Mouse (Mus musculus): ENCODE results near the gene Cyba. TPM values are rescaled to one million over a fixed set of nuclear protein-coding genes. Genes with fewer than 3 reads are reported as not detected.
A peak's percentile ranks its signal among the peaks of the same experiment; 100 is the strongest.

Cyba gene
- total and polyA plus RNA-seq, 3 experiments: 57.2 to 368 (median 103) TPM

DNA sequence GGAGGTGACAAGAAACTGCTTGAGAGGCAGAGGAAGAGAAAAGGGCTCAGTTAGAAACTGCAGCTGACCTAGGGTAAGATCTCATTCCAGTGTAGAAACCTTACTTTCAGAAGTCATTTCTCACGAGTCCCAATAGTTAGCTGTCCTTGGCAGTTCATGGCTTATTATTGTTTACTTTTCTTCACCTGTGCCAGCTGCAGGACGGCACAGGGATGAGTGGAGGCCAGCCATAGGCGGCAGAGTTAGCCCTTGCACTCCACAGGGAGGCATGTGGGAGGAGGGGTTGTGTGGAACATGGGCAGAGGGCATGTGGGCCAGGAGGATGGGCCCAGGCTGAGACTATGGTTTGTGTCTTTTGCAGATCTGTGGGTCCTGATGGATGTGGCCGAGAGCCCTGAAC is 49.7 kb downstream of the Cyba start:
- H3K4me1 ChIP-seq (ENCODE audit: insufficient read depth, low read depth, low read length): peaks cover 60% of the 10 kb centered on the region
- H3K27me3 ChIP-seq (ENCODE audit: insufficient read depth, low read length): no peaks in the 10 kb centered on the region
- H3K9me3 ChIP-seq (replicated peaks): no peaks in the 10 kb centered on the region
- TF ChIP-seq GATA1 (IDR thresholded peaks at IDR 0.05; ENCODE audit: borderline replicate concordance, low read length) (no peak), TAL1 (conservative IDR thresholded peaks at IDR 0.05; ENCODE audit: low read depth, low read length) (no peak), CTCF (IDR thresholded peaks at IDR 0.05; ENCODE audit: low read depth, low read length) (no peak), GATA2 (IDR thresholded peaks at IDR 0.05; ENCODE audit: borderline replicate concordance, low read depth, low read length) (no peak), POLR2AphosphoS5 (IDR thresholded peaks at IDR 0.05; ENCODE audit: insufficient replicate concordance, low read depth, low read length) (no peak)
- DNase-seq (ENCODE audit: low spot score) (no peak), ATAC-seq (ENCODE audit: extremely low read depth, insufficient number of reproducible peaks, low FRiP score, poor library complexity, severe bottlenecking) (no peak)
- H3K4me3 ChIP-seq (ENCODE audit: low read depth, low read length): no peak overlapping the region
- H3K36me3 ChIP-seq (replicated peaks): peaks cover 99% of the 10 kb centered on the region

DNA sequence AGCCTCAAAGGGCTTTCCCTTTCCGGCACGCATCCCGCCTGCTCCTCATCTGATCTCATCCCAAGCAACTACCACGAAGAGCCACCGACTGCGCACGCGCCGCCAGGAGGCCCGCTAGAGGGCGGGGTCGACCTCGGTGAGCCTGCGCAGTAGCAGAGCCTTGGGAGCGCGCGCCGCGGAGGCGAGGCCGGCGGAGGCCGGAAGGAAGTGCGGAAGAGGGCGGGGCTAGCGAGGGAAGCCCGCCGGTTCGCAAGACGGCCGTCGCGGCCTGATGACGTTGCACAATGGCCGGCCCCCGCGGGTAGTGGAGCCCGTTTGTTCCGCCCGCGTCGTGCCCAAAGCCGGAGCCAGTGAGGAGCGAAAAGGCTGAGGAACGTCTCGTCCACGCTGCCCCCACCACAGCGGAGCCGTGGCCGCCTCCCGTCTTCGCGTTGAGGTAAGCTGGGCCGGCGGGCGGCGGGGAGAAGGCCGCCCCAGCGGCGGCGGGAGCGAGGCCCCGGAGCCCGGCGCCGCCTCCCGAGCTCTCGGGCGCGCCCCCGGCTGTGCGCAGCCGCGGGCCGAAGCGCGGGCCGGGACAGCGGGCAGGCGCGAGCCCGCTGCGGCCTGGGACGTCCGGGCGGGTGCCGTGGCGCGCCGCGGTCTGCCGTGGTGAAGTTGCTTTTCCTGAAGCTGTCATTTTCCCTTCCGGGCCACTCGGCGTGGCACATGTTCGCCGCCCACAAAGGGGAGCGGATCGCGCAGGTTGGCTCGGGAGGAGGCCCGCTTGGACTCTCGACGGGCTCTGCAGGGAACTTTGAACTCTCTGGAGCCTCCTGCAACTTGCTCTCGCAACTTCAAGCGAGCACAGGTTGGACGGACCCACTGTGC is 56.1 kb downstream of the Cyba start, which contains the start of gene Zc3h18:
TSS of gene Zc3h18 (plus strand) at position 245 of the 867 bp plus-strand sequence.
- peaks cover 46% of the 10 kb centered on the region for H3K4me1 ChIP-seq (ENCODE audit: insufficient read depth, low read depth, low read length)
- H3K4me3 ChIP-seq (ENCODE audit: low read depth, low read length): peak within 1 kb of the TSS; percentile 92
- no peaks in the 10 kb centered on the region for H3K27me3 ChIP-seq (ENCODE audit: insufficient read depth, low read length)
- no peaks in the 10 kb centered on the region for H3K9me3 ChIP-seq (replicated peaks)
- TF ChIP-seq GATA1 (IDR thresholded peaks at IDR 0.05; ENCODE audit: borderline replicate concordance, low read length) (no peak), POLR2AphosphoS5 (IDR thresholded peaks at IDR 0.05; ENCODE audit: insufficient replicate concordance, low read depth, low read length) (no peak), CTCF (IDR thresholded peaks at IDR 0.05; ENCODE audit: low read depth, low read length) (no peak), TAL1 (conservative IDR thresholded peaks at IDR 0.05; ENCODE audit: low read depth, low read length) (no peak), GATA2 (IDR thresholded peaks at IDR 0.05; ENCODE audit: borderline replicate concordance, low read depth, low read length) (no peak)
- ATAC-seq (ENCODE audit: extremely low read depth, insufficient number of reproducible peaks, low FRiP score, poor library complexity, severe bottlenecking) (peak; percentile 82), DNase-seq (ENCODE audit: low spot score) (peak; percentile 95)
- peaks cover 56% of the 10 kb centered on the region for H3K36me3 ChIP-seq (replicated peaks)

DNA sequence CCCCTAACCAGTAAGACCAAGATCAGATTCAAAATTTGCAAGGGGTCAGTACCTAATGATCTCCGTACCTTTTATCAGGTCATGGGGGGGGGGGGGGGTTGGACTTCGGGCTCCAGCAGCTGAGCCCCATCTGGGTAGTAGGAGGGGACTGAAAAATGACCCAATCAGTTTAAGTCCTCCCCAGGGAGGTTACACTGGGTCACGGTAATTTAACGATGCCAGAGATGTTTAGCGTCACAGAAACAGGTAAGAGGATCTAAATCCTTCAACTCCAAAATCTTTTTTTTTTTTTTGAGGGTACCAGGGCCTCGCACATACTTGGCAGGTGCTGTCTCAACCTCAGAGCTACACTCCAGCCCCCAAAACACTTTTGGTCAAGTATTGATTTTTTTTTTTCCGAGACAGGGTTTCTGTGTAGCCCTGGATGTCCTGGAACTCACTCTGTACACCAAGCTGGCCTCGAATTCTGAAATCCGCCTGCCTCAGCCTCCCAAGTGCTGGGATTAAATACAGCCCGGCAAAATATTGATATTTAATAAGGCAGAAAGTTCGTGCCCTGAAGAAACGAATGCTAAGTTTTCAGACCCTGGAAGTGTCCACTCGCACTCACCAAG is 56.9 kb downstream of the Cyba start:
- H3K4me1 ChIP-seq (ENCODE audit: insufficient read depth, low read depth, low read length): peaks cover 43% of the 10 kb centered on the region
- H3K4me3 ChIP-seq (ENCODE audit: low read depth, low read length): peak overlapping the region; percentile 92
- peak; percentile 11 for DNase-seq (ENCODE audit: low spot score)
- peaks cover 49% of the 10 kb centered on the region for H3K36me3 ChIP-seq (replicated peaks)
- no peaks in the 10 kb centered on the region for H3K9me3 ChIP-seq (replicated peaks)
- H3K27me3 ChIP-seq (ENCODE audit: insufficient read depth, low read length): no peaks in the 10 kb centered on the region
- no peak for ATAC-seq (ENCODE audit: extremely low read depth, insufficient number of reproducible peaks, low FRiP score, poor library complexity, severe bottlenecking)
- no peak for TF ChIP-seq GATA2 (IDR thresholded peaks at IDR 0.05; ENCODE audit: borderline replicate concordance, low read depth, low read length)
- no peak for TF ChIP-seq POLR2AphosphoS5 (IDR thresholded peaks at IDR 0.05; ENCODE audit: insufficient replicate concordance, low read depth, low read length)
- TF ChIP-seq TAL1 (conservative IDR thresholded peaks at IDR 0.05; ENCODE audit: low read depth, low read length): no peak
- TF ChIP-seq CTCF (IDR thresholded peaks at IDR 0.05; ENCODE audit: low read depth, low read length): no peak
- no peak for TF ChIP-seq GATA1 (IDR thresholded peaks at IDR 0.05; ENCODE audit: borderline replicate concordance, low read length)

DNA sequence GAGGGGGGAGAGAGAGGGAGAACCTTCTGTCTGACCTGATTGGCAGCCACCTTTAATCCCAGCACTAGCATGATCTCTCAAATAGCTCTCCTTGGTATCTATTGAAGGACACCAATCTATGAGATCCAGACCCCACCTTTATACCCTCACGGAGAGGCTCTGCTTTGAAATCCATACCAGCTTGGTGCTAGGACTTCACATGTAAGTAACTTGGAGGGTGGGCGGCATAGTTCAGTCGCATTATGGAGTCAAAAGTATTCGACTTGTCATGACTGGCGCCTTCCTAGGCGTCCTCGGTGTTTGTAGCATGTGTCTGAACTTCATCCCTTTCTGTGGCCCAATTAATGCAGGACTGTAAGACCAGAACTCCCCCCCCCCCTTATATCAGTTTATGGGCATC is 57.4 kb downstream of the Cyba start:
- Histone ChIP-seq H3K9me3 (replicated peaks) (no peaks in the 10 kb centered on the region), H3K4me1 (ENCODE audit: insufficient read depth, low read depth, low read length) (peaks cover 44% of the 10 kb centered on the region), H3K27me3 (ENCODE audit: insufficient read depth, low read length) (no peaks in the 10 kb centered on the region), H3K4me3 (ENCODE audit: low read depth, low read length) (peak overlapping the region; percentile 92; the same call in 1 of the 2 replicates), H3K36me3 (replicated peaks) (peaks cover 44% of the 10 kb centered on the region)
- DNase-seq (ENCODE audit: low spot score) (no peak), ATAC-seq (ENCODE audit: extremely low read depth, insufficient number of reproducible peaks, low FRiP score, poor library complexity, severe bottlenecking) (no peak)
- TF ChIP-seq CTCF (IDR thresholded peaks at IDR 0.05; ENCODE audit: low read depth, low read length): no peak
- TF ChIP-seq GATA1 (IDR thresholded peaks at IDR 0.05; ENCODE audit: borderline replicate concordance, low read length): no peak
- no peak for TF ChIP-seq GATA2 (IDR thresholded peaks at IDR 0.05; ENCODE audit: borderline replicate concordance, low read depth, low read length)
- TF ChIP-seq TAL1 (conservative IDR thresholded peaks at IDR 0.05; ENCODE audit: low read depth, low read length): no peak
- TF ChIP-seq POLR2AphosphoS5 (IDR thresholded peaks at IDR 0.05; ENCODE audit: insufficient replicate concordance, low read depth, low read length): no peak

Other genes starting within 250 kb of the Cyba start
- 254 and 292 TPM in 2 replicates for gene Zfpm1, start 150.8 kb downstream of the Cyba start, total RNA-seq (2014; fragmentation: Nextera tagmentation)
- gene Zfpm1, start 150.8 kb downstream of the Cyba start, total RNA-seq (2017): 53.1 and 54.4 TPM in 2 replicates
- gene Zfpm1, start 150.8 kb downstream of the Cyba start, polyA plus RNA-seq (2012): 1,150 and 1,251 TPM in 2 replicates
- gene Trhr2, start 72.2 kb downstream of the Cyba start, total RNA-seq (2014; fragmentation: Nextera tagmentation): not detected in 2 replicates
- gene Trhr2, start 72.2 kb downstream of the Cyba start, total RNA-seq (2017): not detected in 2 replicates
- gene Trhr2, start 72.2 kb downstream of the Cyba start, polyA plus RNA-seq (2012): not detected in 2 replicates
- 40.3 and 45.8 TPM in 2 replicates for gene Zc3h18, start 56.3 kb downstream of the Cyba start, total RNA-seq (2014; fragmentation: Nextera tagmentation)
- gene Zc3h18, start 56.3 kb downstream of the Cyba start, total RNA-seq (2017): 52.7 and 58.4 TPM in 2 replicates
- gene Zc3h18, start 56.3 kb downstream of the Cyba start, polyA plus RNA-seq (2012): 134 and 143 TPM in 2 replicates
- gene Il17c, start 10.9 kb downstream of the Cyba start, total RNA-seq (2014; fragmentation: Nextera tagmentation): not detected in 2 replicates
- gene Il17c, start 10.9 kb downstream of the Cyba start, total RNA-seq (2017): not detected in 2 replicates
- gene Il17c, start 10.9 kb downstream of the Cyba start, polyA plus RNA-seq (2012): not detected in 2 replicates
- 3.1 and 4.5 TPM in 2 replicates for gene Mvd, start 10.5 kb upstream of the Cyba start, total RNA-seq (2014; fragmentation: Nextera tagmentation)
- 33.3 and 38.6 TPM in 2 replicates for gene Mvd, start 10.5 kb upstream of the Cyba start, total RNA-seq (2017)
- 25.8 and 26.4 TPM in 2 replicates for gene Mvd, start 10.5 kb upstream of the Cyba start, polyA plus RNA-seq (2012)
- not detected in 2 replicates for gene Snai3, start 27.8 kb upstream of the Cyba start, total RNA-seq (2014; fragmentation: Nextera tagmentation)
- not detected in 2 replicates for gene Snai3, start 27.8 kb upstream of the Cyba start, total RNA-seq (2017)
- gene Snai3, start 27.8 kb upstream of the Cyba start, polyA plus RNA-seq (2012): not detected in 2 replicates
- 28.0 and 45.3 TPM in 2 replicates for gene Rnf166, start 43.1 kb upstream of the Cyba start, total RNA-seq (2014; fragmentation: Nextera tagmentation)
- gene Rnf166, start 43.1 kb upstream of the Cyba start, total RNA-seq (2017): 18.6 and 29.4 TPM in 2 replicates
- 29.5 and 33.3 TPM in 2 replicates for gene Rnf166, start 43.1 kb upstream of the Cyba start, polyA plus RNA-seq (2012)
- 10.9 and 18.3 TPM in 2 replicates for gene Ctu2, start 43.2 kb upstream of the Cyba start, total RNA-seq (2014; fragmentation: Nextera tagmentation)
- gene Ctu2, start 43.2 kb upstream of the Cyba start, total RNA-seq (2017): 8.8 and 10.9 TPM in 2 replicates
- 19.4 and 25.7 TPM in 2 replicates for gene Ctu2, start 43.2 kb upstream of the Cyba start, polyA plus RNA-seq (2012)
- 77.0 and 95.3 TPM in 2 replicates for gene Piezo1, start 118.4 kb upstream of the Cyba start, total RNA-seq (2014; fragmentation: Nextera tagmentation)
- 24.9 and 26.0 TPM in 2 replicates for gene Piezo1, start 118.4 kb upstream of the Cyba start, total RNA-seq (2017)
- 69.6 and 79.4 TPM in 2 replicates for gene Piezo1, start 118.4 kb upstream of the Cyba start, polyA plus RNA-seq (2012)
- gene Cdt1, start 135.1 kb upstream of the Cyba start, total RNA-seq (2014; fragmentation: Nextera tagmentation): 70.8 and 71.7 TPM in 2 replicates
- 46.9 and 49.9 TPM in 2 replicates for gene Cdt1, start 135.1 kb upstream of the Cyba start, total RNA-seq (2017)
- gene Cdt1, start 135.1 kb upstream of the Cyba start, polyA plus RNA-seq (2012): 375 and 441 TPM in 2 replicates
- gene Aprt, start 144.0 kb upstream of the Cyba start, total RNA-seq (2014; fragmentation: Nextera tagmentation): 110 and 112 TPM in 2 replicates
- 100.0 and 146 TPM in 2 replicates for gene Aprt, start 144.0 kb upstream of the Cyba start, total RNA-seq (2017)
- gene Aprt, start 144.0 kb upstream of the Cyba start, polyA plus RNA-seq (2012): 207 and 389 TPM in 2 replicates
- 5.0 and 6.0 TPM in 2 replicates for gene Galns, start 178.5 kb upstream of the Cyba start, total RNA-seq (2014; fragmentation: Nextera tagmentation)
- 7.6 and 7.9 TPM in 2 replicates for gene Galns, start 178.5 kb upstream of the Cyba start, total RNA-seq (2017)
- 2.9 and 3.0 TPM in 2 replicates for gene Galns, start 178.5 kb upstream of the Cyba start, polyA plus RNA-seq (2012)
- 19.5 and 31.8 TPM in 2 replicates for gene Trappc2l, start 178.7 kb upstream of the Cyba start, total RNA-seq (2014; fragmentation: Nextera tagmentation)
- 32.2 and 40.4 TPM in 2 replicates for gene Trappc2l, start 178.7 kb upstream of the Cyba start, total RNA-seq (2017)
- 0.43 and 0.75 TPM in 2 replicates for gene Trappc2l, start 178.7 kb upstream of the Cyba start, polyA plus RNA-seq (2012)
- gene Pabpn1l, start 189.8 kb upstream of the Cyba start, total RNA-seq (2014; fragmentation: Nextera tagmentation): not detected in 2 replicates
- 0.11 TPM in 1 of 2 replicates, not detected in the other for gene Pabpn1l, start 189.8 kb upstream of the Cyba start, total RNA-seq (2017)
- not detected in 2 replicates for gene Pabpn1l, start 189.8 kb upstream of the Cyba start, polyA plus RNA-seq (2012)

Measured in G1E (cell line).